Mouse (Mus musculus) brain, embryonic 18.5 days (tissue): ENCODE measurements around the gene Zbtb2.
"Not testable (repeated sequence)": the region's sequence is repeated elsewhere in the genome, so short reads cannot be mapped to it uniquely, and the experiment has no call there.

Experiments
- DNase-seq: peaks from one replicate; pipeline ENCODE4 v3.0.0-alpha.2; 2012; ENCODE audit warnings: low read depth, low spot score

Zbtb2 gene

GRCm38 (mm10) chr10:4387701-4388383, at the start of gene Zbtb2:
Gene Zbtb2, minus strand, starts transcription at chr10:4388108.
- no peak for DNase-seq

- no peak for DNase-seq
Measured at GRCm38 (mm10) chr10:4435416-4435815, 47.5 kb upstream of the Zbtb2 start.

- DNase-seq = not testable (repeated sequence)
Measured at GRCm38 (mm10) chr10:4433871-4434270, 46.0 kb upstream of the Zbtb2 start.

- DNase-seq = no peak
Measured at GRCm38 (mm10) chr10:4432996-4433755, 45.3 kb upstream of the Zbtb2 start.

- DNase-seq = peak; percentile 90
Measured at GRCm38 (mm10) chr10:4432123-4432931, 44.4 kb upstream of the Zbtb2 start, which contains the start of the genes Rmnd1 and Armt1. Gene Rmnd1, minus strand, starts transcription at chr10:4432388. Gene Armt1, plus strand, starts transcription at chr10:4432467.

- DNase-seq = no peak
Measured at GRCm38 (mm10) chr10:4431746-4432122, 43.8 kb upstream of the Zbtb2 start.

GRCm38 (mm10) chr10:4430826-4431225, 42.9 kb upstream of the Zbtb2 start:
- no peak for DNase-seq

DNA sequence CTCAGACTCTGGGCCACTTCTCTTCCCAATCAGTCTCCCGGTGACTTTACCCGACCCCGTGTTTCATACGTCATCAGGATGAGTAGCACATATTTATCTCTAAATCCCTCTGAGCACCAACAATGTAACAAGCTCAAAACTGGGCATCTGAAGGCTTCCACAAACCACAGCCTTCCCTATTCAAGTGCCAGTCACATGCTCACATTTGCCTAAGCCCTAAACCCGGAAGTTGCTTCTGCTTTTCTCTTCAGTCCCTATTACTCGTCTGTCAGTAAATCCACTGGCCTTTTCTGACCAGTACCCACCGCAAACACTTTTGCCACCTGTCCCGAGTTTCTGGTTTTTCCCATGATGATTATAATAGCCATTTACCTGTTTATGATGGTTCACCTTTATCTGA, 42.5 kb upstream of the Zbtb2 start:
- no peak for DNase-seq

- DNase-seq = no peak
Measured at GRCm38 (mm10) chr10:4425245-4425644, 37.3 kb upstream of the Zbtb2 start.

- DNase-seq = no peak
Measured at GRCm38 (mm10) chr10:4407191-4407590, 19.3 kb upstream of the Zbtb2 start.

- no peak for DNase-seq
Measured at GRCm38 (mm10) chr10:4405511-4405910, 17.6 kb upstream of the Zbtb2 start.

DNA sequence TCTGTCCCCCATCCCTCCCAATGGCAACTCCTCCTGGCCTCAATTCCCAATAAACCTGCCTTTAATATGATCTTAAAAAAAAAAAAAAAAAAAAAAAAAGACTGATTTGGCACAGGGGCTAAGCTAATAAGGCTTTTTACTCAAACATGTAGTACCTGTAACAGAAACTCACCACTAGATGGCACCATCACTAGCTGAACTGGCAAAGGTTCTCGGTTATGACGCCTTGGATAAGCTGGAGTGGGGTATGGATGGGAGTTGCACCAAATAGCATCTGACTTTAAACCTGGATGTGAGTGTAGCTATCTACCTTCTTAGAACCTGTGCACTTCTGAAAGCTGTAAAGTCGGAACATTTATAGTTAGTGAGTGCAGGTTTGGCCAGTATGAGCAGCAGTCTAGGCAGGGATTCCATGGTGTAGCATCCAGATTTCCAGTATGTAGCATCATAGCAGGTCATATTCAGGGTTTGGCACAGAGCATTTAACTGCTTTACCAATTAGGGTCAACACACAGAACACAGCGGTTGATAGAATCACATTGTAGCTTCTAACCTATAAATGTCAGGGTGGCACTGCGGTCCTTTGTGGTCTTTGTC, 17.1 kb upstream of the Zbtb2 start:
- DNase-seq = peak; percentile 50

- no peak for DNase-seq
Measured at GRCm38 (mm10) chr10:4398058-4398457, 10.2 kb upstream of the Zbtb2 start.

DNA sequence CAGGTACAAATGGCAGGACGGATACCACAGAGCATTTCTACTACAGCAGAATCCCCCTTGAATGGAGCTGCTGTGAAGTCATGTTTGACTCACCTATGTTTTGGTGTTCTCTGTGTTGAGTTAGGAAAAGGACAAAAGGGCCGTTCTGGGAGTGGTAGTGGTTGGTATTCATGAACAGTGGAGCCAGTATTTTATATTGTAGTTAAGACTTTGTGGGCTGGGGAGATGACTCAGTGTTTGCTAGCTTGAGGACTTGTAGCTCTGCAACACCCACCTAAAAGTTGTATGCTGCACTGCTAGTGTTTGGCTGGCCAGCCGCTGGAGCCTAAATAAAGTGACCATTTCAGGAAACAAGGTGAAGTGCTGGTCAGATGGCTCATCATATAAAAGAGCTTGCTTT, 7.4 kb upstream of the Zbtb2 start:
- DNase-seq = no peak

DNA sequence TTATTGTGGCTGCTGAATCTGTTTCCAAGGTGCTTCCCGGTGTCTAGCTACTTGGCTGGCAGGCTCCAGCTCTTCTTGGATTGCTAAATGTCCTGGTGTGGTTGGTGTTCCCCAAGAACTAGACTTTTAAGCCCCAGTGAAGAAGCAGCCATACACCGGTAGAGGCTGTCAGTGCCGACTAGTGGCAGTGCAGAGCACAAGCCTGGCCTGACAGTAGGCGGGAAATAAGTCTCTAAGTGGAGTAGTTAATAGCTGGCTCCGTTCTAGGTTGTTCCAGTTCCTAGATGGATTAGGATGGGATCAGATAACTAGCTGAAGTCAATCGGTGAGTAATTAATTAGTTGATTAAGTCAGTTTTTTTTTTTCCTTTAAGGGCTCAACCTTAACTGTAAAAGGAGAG, 3.9 kb upstream of the Zbtb2 start:
- no peak for DNase-seq

DNA sequence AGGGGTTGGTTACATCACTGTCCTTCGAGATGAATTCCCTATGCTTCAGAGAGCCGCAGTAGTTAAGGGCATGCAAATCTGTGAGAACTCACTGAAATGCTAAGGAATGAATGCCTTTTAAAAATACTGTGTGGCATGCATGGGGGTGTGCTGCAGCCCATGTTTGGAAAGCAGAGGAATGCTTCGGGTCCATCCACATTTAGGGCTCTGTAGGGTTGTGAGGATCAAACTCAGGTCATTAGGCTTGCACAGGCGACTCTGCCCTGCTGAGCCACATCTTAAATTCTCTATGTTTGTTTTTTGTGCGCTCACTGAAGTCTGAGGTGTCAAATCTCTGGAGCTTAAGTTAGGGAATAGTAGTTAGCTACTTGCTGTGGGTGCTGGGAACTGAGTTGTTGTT, 3.2 kb upstream of the Zbtb2 start:
- no peak for DNase-seq

DNA sequence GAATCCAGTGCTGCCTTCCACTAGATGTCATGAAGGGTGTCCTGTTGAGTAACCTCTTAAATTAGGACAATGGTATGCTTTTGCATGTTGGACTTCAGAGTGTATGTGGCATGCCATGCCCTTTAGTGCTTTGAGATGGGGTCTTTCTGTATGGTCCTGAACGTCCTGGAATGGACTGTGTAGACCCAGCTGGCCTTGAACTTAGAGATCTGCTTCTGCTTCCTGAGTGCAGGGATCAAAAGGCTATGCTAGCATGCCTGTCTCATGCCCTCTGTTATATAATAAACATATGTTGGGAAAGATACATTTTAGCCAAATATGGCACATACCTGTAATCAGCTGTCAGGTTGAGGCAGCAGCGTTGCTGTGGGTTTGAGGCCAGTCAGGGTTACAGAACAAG, 2.6 kb upstream of the Zbtb2 start:
- DNase-seq = no peak

DNA sequence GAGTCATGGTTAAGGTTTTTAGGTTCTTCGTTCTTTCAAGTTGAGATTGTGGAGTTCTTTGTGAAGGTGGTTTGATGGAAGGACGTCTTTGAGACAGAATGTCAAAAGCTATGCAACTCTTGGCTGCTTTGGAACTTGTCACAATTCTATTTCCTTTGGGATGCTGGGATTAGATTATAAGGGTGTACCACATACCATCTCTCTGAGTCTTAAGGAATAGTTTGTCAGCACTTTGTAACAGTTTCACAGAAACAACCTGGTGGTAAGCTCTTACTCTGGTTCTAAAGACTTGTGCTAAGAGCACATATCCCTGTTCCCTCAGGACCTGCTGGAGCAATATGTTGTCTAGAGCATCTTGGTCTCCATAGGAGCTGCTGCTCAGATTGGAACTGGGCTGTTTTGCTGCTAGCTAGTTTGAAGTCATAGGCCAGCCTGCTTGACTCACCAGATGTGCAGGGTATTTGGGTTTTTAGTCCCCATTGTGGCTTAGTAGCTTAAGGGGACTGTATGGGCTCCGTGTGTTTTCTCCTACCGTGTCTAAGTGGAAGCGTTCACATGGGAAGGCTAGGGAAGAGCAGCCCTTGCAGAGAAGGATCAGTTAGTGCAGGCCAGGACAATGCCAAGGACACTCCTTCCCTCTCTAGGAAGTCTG, 1.7 kb upstream of the Zbtb2 start:
- DNase-seq = no peak

DNA sequence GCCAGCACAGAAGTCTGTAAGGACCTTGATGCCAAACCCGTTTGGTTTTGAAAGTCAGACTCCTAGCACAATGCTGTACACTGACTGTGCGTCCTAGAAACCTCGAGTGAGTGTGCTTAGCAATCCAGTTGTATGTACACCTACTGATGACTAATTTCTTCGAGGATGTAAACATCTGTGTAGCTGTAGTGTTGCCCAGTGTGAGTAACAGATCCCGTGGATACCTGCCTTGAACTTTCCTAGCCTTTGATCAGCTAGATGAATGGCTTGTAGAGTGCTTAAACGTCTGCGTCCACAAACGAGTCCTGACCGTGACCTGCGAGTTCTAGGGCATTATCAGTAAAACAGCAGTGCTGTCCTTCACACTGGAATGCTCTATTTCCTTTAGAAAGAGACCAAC, 1.1 kb upstream of the Zbtb2 start:
- no peak for DNase-seq

- DNase-seq = no peak
Measured at GRCm38 (mm10) chr10:4388384-4388745, 457 bp upstream of the Zbtb2 start.
